Mouse (Mus musculus): ENCODE results near the gene Gpr176.

GRCm38 (mm10) chr2:118263151-118263913 lies 109.9 kb downstream of the Gpr176 start:
- TF ChIP-seq MAX (IDR thresholded peaks at IDR 0.05; ENCODE audit: low read length) = 0 out of 2 replicates have a peak, but pooled peaks have one; percentile 14
- TF ChIP-seq USF2 (IDR thresholded peaks at IDR 0.05; ENCODE audit: borderline replicate concordance in 1 of 2, insufficient read depth in 1 of 2, low read depth in 1 of 2, low read length in 2 of 2) = no peak
- TF ChIP-seq CHD1 (IDR thresholded peaks at IDR 0.05; ENCODE audit: low read depth, low read length) = no peak
- TF ChIP-seq EP300 (IDR thresholded peaks at IDR 0.05; ENCODE audit: low read depth in 1 of 2, low read length in 2 of 2) = no peak
- TF ChIP-seq CTCF (IDR thresholded peaks at IDR 0.05 in 2 of 3, conservative IDR thresholded peaks at IDR 0.05 in 1 of 3; ENCODE audit: control insufficient read depth in 1 of 3, insufficient read depth in 1 of 3, low read depth in 2 of 3, low read length in 3 of 3, poor library complexity in 1 of 3, severe bottlenecking in 1 of 3) = peak; percentile 34 to 70 (median 48)
- no peak for TF ChIP-seq POLR2A (IDR thresholded peaks at IDR 0.05; ENCODE audit: control insufficient read depth in 1 of 2, insufficient read depth in 1 of 2, low read depth in 1 of 2, low read length in 2 of 2, poor library complexity in 1 of 2)
- TF ChIP-seq SIN3A (IDR thresholded peaks at IDR 0.05; ENCODE audit: low read length) = no peak
- TF ChIP-seq JUND (IDR thresholded peaks at IDR 0.05; ENCODE audit: low read depth, low read length) = no peak
- no peak for TF ChIP-seq BHLHE40 (IDR thresholded peaks at IDR 0.05; ENCODE audit: borderline replicate concordance, low read depth, low read length)
- no peak for TF ChIP-seq ZNF384 (IDR thresholded peaks at IDR 0.05; ENCODE audit: low read depth, low read length)
- TF ChIP-seq E2F4 (IDR thresholded peaks at IDR 0.05; ENCODE audit: borderline replicate concordance, low read depth, low read length) = no peak
- no peak for TF ChIP-seq KAT2A (conservative IDR thresholded peaks at IDR 0.05; ENCODE audit: low read depth, low read length)
